In genomic region chr5:111897568-111897967, GRCm38 (mm10) we compare ENCODE assay signal across 17 mouse cellular contexts.
A peak's percentile ranks its signal among the peaks of the same experiment; 100 is the strongest.
DNase-seq lines count a peak whose midpoint lies in the region; ATAC-seq and TF ChIP-seq lines count a peak whose summit lies in the region.
"Had no signal": no experiment of that assay in that cellular context is flagged by ENCODE, and none has a peak within 500 bp of the region (broad histone marks: within the 10 kb centered on the region; RNA-seq: fewer than 3 reads in every experiment).

No protein-coding gene starts in this region.

- no peak for DNase-seq in hindbrain, embryonic 11.5 days (ENCODE audit: low spot score)
- peak; percentile 32 for DNase-seq in midbrain, postnatal 0 days (ENCODE audit: low spot score)
- no peak for DNase-seq in brain, embryonic 14.5 days (ENCODE audit: low read depth)
- DNase-seq in thymus, postnatal 36 days, result no peak
- no peak for DNase-seq in adrenal gland, postnatal 14 days
- DNase-seq: adrenal gland, adult 8-10 months; cerebellum, adult 9-11 months; gastrocnemius, postnatal 10 days; heart, postnatal 4 days; kidney, adult 8-10 months had no signal

- peak overlapping the region; percentile 85 for H3K27ac ChIP-seq in hindbrain, embryonic 11.5 days (ENCODE audit: low read depth, low read length)
- no peak overlapping the region for H3K27ac ChIP-seq in hindbrain, embryonic 16.5 days (ENCODE audit: low read depth, low read length)
- H3K27ac ChIP-seq in midbrain, postnatal 0 days (ENCODE audit: low read depth, low read length), result no peak overlapping the region
- no peak overlapping the region for H3K27ac ChIP-seq in midbrain, embryonic 13.5 days
- H3K27ac ChIP-seq: embryonic facial prominence, embryonic 13.5 days; heart, embryonic 10.5 days; limb, embryonic 12.5 days had no signal

- H3K4me2 ChIP-seq in hindbrain, embryonic 11.5 days (replicated peaks; ENCODE audit: low read depth, low read length), result no peak overlapping the region
- H3K4me2 ChIP-seq in hindbrain, embryonic 16.5 days (ENCODE audit: low read length), result no peak overlapping the region
- no peak overlapping the region for H3K4me2 ChIP-seq in midbrain, postnatal 0 days (ENCODE audit: low read depth, low read length, poor library complexity, severe bottlenecking)
- no peak overlapping the region for H3K4me2 ChIP-seq in midbrain, embryonic 13.5 days (replicated peaks)
- H3K4me2 ChIP-seq: embryonic facial prominence, embryonic 13.5 days; limb, embryonic 12.5 days had no signal

- H3K9me3 ChIP-seq in hindbrain, embryonic 11.5 days (ENCODE audit: control insufficient read depth, low read length), result no peaks in the 10 kb centered on the region
- no peaks in the 10 kb centered on the region for H3K9me3 ChIP-seq in hindbrain, embryonic 16.5 days (ENCODE audit: control insufficient read depth, low read length)
- no peaks in the 10 kb centered on the region for H3K9me3 ChIP-seq in midbrain, postnatal 0 days (ENCODE audit: low read length)
- no peaks in the 10 kb centered on the region for H3K9me3 ChIP-seq in midbrain, embryonic 13.5 days
- H3K9me3 ChIP-seq: embryonic facial prominence, embryonic 13.5 days; forebrain, embryonic 13.5 days; heart, embryonic 10.5 days; limb, embryonic 12.5 days had no signal

- peaks cover 28% of the 10 kb centered on the region for H3K4me1 ChIP-seq in hindbrain, embryonic 11.5 days (replicated peaks; ENCODE audit: control insufficient read depth, insufficient read depth, low read length)
- peaks cover 17% of the 10 kb centered on the region for H3K4me1 ChIP-seq in hindbrain, embryonic 16.5 days (ENCODE audit: control insufficient read depth, insufficient read depth, low read depth, low read length)
- peaks cover 12% of the 10 kb centered on the region for H3K4me1 ChIP-seq in midbrain, postnatal 0 days (ENCODE audit: insufficient read depth, low read length)
- peaks cover 64% of the 10 kb centered on the region for H3K4me1 ChIP-seq in midbrain, embryonic 13.5 days (replicated peaks)
- H3K4me1 ChIP-seq: megakaryocyte, embryonic 14.5 days had no signal

- H3K27me3 ChIP-seq in hindbrain, embryonic 11.5 days (ENCODE audit: control insufficient read depth, insufficient read depth, low read length), result no peaks in the 10 kb centered on the region
- no peaks in the 10 kb centered on the region; the same call in none of the 2 replicates for H3K27me3 ChIP-seq in hindbrain, embryonic 16.5 days (replicated peaks; ENCODE audit: control insufficient read depth, insufficient read depth, low read length)
- peaks cover 3% of the 10 kb centered on the region; the same call in 1 of the 2 replicates for H3K27me3 ChIP-seq in midbrain, postnatal 0 days (ENCODE audit: insufficient read depth, low read length)
- H3K27me3 ChIP-seq in midbrain, embryonic 13.5 days, result peaks cover 13% of the 10 kb centered on the region; the same call in 1 of the 2 replicates
- H3K27me3 ChIP-seq: forebrain, embryonic 13.5 days had no signal

- no peaks in the 10 kb centered on the region for H3K36me3 ChIP-seq in hindbrain, embryonic 11.5 days (ENCODE audit: control insufficient read depth, insufficient read depth, low read length)
- H3K36me3 ChIP-seq in hindbrain, embryonic 16.5 days (ENCODE audit: control insufficient read depth, insufficient read depth, low read length), result no peaks in the 10 kb centered on the region
- no peaks in the 10 kb centered on the region for H3K36me3 ChIP-seq in midbrain, postnatal 0 days (ENCODE audit: insufficient read depth, low read length)
- no peaks in the 10 kb centered on the region for H3K36me3 ChIP-seq in midbrain, embryonic 13.5 days
- H3K36me3 ChIP-seq: embryonic facial prominence, embryonic 13.5 days; heart, embryonic 10.5 days; limb, embryonic 12.5 days had no signal

- peak; percentile 63 for TF ChIP-seq CTCF in midbrain, postnatal 0 days (IDR thresholded peaks at IDR 0.05)
- peak; percentile 56; the same call in 1 of the 2 replicates for TF ChIP-seq CTCF in brain, embryonic 14.5 days (IDR thresholded peaks at IDR 0.05; ENCODE audit: borderline replicate concordance, extremely low read depth, insufficient read depth, insufficient read length)

- TF ChIP-seq POLR2A in brain, embryonic 14.5 days (IDR thresholded peaks at IDR 0.05; ENCODE audit: borderline replicate concordance, extremely low read depth, insufficient read depth, insufficient read length, poor library complexity, severe bottlenecking), result no peak

- no peak overlapping the region for H3K9ac ChIP-seq in hindbrain, embryonic 11.5 days (ENCODE audit: low read depth, low read length)
- no peak overlapping the region for H3K9ac ChIP-seq in hindbrain, embryonic 16.5 days (ENCODE audit: low read depth, low read length)
- H3K9ac ChIP-seq in midbrain, postnatal 0 days (replicated peaks; ENCODE audit: low read length, poor library complexity, severe bottlenecking), result no peak overlapping the region
- H3K9ac ChIP-seq in midbrain, embryonic 13.5 days (replicated peaks), result no peak overlapping the region
- H3K9ac ChIP-seq: embryonic facial prominence, embryonic 13.5 days; limb, embryonic 12.5 days had no signal

- H3K4me3 ChIP-seq in hindbrain, embryonic 11.5 days (ENCODE audit: low read depth, low read length), result no peak overlapping the region
- no peak overlapping the region for H3K4me3 ChIP-seq in hindbrain, embryonic 16.5 days (ENCODE audit: low read length)
- H3K4me3 ChIP-seq in midbrain, postnatal 0 days (ENCODE audit: low read depth, low read length), result no peak overlapping the region
- no peak overlapping the region for H3K4me3 ChIP-seq in midbrain, embryonic 13.5 days (replicated peaks)
- H3K4me3 ChIP-seq: embryonic facial prominence, embryonic 13.5 days; forebrain, embryonic 13.5 days; heart, embryonic 10.5 days; limb, embryonic 12.5 days; megakaryocyte, embryonic 14.5 days had no signal

- WGBS in hindbrain, embryonic 11.5 days, result 71% methylated on average over 4 of the region's 4 CpGs
- 67% methylated on average over 4 of the region's 4 CpGs for WGBS in hindbrain, embryonic 16.5 days
- WGBS in midbrain, postnatal 0 days, result 62% methylated on average over 4 of the region's 4 CpGs
- 58% methylated on average over 4 of the region's 4 CpGs for WGBS in midbrain, embryonic 13.5 days

- no peak for ATAC-seq in hindbrain, embryonic 11.5 days (ENCODE audit: low FRiP score)
- no peak for ATAC-seq in hindbrain, embryonic 16.5 days
- ATAC-seq in midbrain, postnatal 0 days (ENCODE audit: low FRiP score), result no peak
- ATAC-seq in midbrain, embryonic 13.5 days, result no peak
- ATAC-seq: forebrain, embryonic 13.5 days had no signal
